Mouse (Mus musculus) naive thymus-derived CD4-positive, alpha-beta T cell, adult 5 months (primary cell): ENCODE data around the gene Dck. TPM values are rescaled to one million over a fixed set of nuclear protein-coding genes. Genes with fewer than 3 reads are reported as not detected.

Experiments
- polyA plus RNA-seq: library from polyadenylated mRNA; unstranded; fragments of 100-300 nt; shearing (Covaris generic); gene quantifications from one replicate; pipeline ENCODE4 v1.2.1, GENCODE M21; 2017

Gene Dck
- 56.5 TPM for polyA plus RNA-seq

DNA sequence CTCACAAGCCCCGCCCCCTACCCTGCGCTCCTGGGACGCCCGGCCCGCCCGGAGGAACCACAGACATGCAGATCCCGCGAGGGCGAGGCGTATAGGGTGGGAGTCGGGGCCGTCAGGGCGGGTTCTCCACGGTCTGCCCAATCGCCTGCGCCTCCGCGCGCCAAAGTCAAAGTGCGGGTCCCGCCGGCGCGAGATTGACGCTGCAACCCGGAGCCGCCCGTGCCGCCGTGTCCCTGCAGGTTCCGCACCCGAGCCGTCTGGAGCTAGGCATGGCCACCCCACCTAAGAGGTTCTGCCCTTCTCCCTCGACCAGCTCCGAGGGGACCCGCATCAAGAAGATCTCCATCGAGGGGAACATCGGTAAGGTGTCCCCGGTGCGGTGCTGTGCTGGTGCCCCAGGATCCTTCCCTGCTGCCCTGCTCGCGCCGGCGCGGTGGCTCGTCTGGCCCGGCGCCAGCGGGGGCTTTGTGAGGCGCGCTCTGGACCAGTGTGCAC is at the start of gene Dck:
TSS of gene Dck (plus strand) at position 10 of the 495 bp plus-strand sequence.

DNA sequence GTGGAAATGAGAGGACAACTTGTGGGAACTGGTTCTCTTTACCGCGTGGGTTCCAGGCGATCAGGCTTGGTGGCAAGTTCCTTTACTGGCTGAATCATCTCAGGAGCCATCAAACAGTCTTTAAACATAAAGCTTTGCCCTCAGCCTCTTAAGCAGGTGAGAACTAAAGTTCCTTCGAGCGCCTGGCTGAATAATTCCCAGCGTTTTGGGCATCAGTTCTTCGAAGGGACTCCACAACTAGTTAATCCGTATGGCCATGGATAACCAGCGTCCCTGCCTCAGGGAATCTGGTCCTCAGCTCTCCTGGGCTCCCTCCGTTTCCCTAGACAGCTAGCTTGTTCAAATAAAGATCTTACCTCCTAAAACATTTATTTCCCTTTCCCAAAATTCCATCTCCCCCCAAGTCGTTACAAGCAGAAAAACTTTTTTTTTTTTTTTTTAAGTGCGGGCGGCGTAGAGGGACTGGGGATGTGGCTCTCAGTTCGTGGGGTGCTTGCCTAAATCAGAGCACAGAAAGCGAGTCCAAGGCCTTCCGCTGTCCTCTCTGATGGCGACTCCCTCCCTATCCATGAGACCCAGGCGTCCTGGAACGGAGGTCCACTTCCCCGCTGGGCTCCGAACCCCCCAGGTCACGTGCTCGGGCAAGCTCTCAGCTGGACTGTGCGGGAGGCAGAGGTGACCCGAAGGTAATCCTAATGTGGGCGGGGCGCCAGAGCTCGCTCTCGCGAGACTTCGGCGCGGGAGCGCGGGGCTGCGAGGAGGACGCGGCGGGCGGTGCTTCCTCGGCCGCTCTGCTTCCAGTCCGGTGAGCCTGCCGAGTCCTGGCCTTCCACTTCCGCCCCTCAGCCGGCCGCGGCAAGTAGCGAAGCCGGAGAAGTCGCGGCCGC is 44.4 kb upstream of the Dck start, which contains the start of gene Mob1b:
TSS of gene Mob1b (plus strand) at position 740 of the 887 bp plus-strand sequence.

Other genes with a start within 250 kb of the Dck start
- gene Jchain, start 237.1 kb upstream of the Dck start, polyA plus RNA-seq: not detected
- 93.2 TPM for gene Utp3, start 210.5 kb upstream of the Dck start, polyA plus RNA-seq
- gene Rufy3, start 200.0 kb upstream of the Dck start, polyA plus RNA-seq: 4.9 TPM
- gene Grsf1, start 88.8 kb upstream of the Dck start, polyA plus RNA-seq: 46.6 TPM
- gene Mob1b, start 44.1 kb upstream of the Dck start, polyA plus RNA-seq: 12.8 TPM
- 0.70 TPM for gene Slc4a4, start 121.8 kb downstream of the Dck start, polyA plus RNA-seq